In the genomic region with DNA sequence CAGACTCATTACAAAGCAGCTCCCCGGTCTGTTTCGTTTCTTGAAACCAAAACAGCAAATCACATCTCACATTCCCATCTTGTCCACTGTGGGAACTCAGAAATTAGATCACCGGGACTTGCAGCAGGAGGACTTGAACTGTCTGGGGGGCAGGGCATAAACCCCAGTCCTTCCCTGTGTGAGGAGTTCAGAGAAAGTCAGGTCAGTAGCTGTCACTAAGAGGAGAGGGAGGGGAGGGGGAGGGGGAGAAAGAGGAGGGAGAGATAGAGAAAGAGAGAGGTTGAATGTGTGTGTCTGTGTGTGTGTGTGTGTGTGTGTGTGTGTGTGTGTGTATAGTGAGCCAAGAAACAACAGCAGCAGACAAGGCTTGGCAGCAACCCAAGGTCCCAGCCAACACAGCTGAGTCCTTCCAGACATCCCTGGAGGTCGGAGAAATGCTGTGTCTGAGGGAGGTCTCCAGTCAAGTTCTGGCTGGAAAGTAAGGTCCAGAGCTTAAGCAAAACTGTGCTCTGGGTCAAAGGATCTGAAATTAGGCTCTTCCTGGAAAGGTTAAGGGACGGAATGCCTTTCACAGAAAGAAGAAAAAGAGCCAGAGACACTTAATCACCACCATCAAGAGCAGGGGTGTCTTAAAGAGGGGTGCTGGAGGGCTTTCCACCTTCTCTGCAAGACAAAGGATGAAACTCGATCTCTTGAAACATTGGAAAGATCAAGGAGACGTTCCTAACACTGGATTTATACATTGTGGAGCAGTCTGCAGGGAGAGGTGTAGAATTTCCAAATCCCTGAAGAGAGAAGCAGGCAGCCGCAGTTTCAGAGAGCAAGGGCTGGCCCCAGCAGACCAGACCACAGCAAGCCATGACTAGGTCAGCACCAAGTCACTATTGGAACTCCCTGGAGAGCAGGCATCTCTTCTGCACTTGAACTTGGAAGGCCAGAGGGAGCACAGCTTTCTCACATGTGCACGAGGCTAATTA, we compare ENCODE assay signal across 9 mouse cellular contexts. TPM values are rescaled to one million over a fixed set of nuclear protein-coding genes. Genes with fewer than 3 reads are reported as not detected.
DNase-seq lines count a peak whose midpoint lies in the region; ATAC-seq and TF ChIP-seq lines count a peak whose summit lies in the region.
"Had no signal": no experiment of that assay in that cellular context is flagged by ENCODE, and none has a peak within 500 bp of the region (broad histone marks: within the 10 kb centered on the region; RNA-seq: fewer than 3 reads in every experiment).

No protein-coding gene starts in this region.

- H3K4me1 ChIP-seq in embryonic facial prominence, embryonic 15.5 days, result peaks cover 19% of the 10 kb centered on the region
- peaks cover 14% of the 10 kb centered on the region for H3K4me1 ChIP-seq in heart, postnatal 0 days (ENCODE audit: control insufficient read depth, insufficient read depth)
- H3K4me1 ChIP-seq in midbrain, postnatal 0 days (ENCODE audit: insufficient read depth, low read length), result no peaks in the 10 kb centered on the region; the same call in 1 of the 2 replicates

- 9% methylated on average over 9 of the region's 9 CpGs for WGBS in embryonic facial prominence, embryonic 15.5 days
- WGBS in heart, postnatal 0 days, result 12% methylated on average over 9 of the region's 9 CpGs
- 30% methylated on average over 9 of the region's 9 CpGs for WGBS in midbrain, postnatal 0 days

- H3K27ac ChIP-seq in embryonic facial prominence, embryonic 15.5 days (replicated peaks), result 0 out of 2 replicates have a peak overlapping the region, but pooled peaks have one; percentile 39
- peak overlapping the region; percentile 65 for H3K27ac ChIP-seq in heart, postnatal 0 days (ENCODE audit: low read depth)
- H3K27ac ChIP-seq in midbrain, postnatal 0 days (ENCODE audit: low read depth, low read length), result no peak overlapping the region
- H3K27ac ChIP-seq: liver, embryonic 15.5 days had no signal

- no peak overlapping the region for H3K9ac ChIP-seq in embryonic facial prominence, embryonic 15.5 days
- no peak overlapping the region for H3K9ac ChIP-seq in heart, postnatal 0 days (replicated peaks; ENCODE audit: low read depth, low read length)
- no peak overlapping the region for H3K9ac ChIP-seq in midbrain, postnatal 0 days (replicated peaks; ENCODE audit: low read length, poor library complexity, severe bottlenecking)
- H3K9ac ChIP-seq: liver, embryonic 15.5 days had no signal

- no peaks in the 10 kb centered on the region for H3K27me3 ChIP-seq in embryonic facial prominence, embryonic 15.5 days
- no peaks in the 10 kb centered on the region for H3K27me3 ChIP-seq in heart, postnatal 0 days (ENCODE audit: control insufficient read depth, insufficient read depth, low read length)
- no peaks in the 10 kb centered on the region for H3K27me3 ChIP-seq in midbrain, postnatal 0 days (ENCODE audit: insufficient read depth, low read length)
- H3K27me3 ChIP-seq: liver, embryonic 15.5 days had no signal

- TF ChIP-seq CTCF in heart, postnatal 0 days (IDR thresholded peaks at IDR 0.05; ENCODE audit: low read depth), result no peak
- TF ChIP-seq CTCF in midbrain, postnatal 0 days (IDR thresholded peaks at IDR 0.05), result no peak

- ATAC-seq in embryonic facial prominence, embryonic 15.5 days (ENCODE audit: insufficient number of reproducible peaks, low FRiP score, low TSS enrichment, low read depth), result peak; percentile 79
- peak; percentile 84 for ATAC-seq in heart, postnatal 0 days (ENCODE audit: insufficient read depth, low read depth)
- peak; percentile 58; the same call in 1 of the 2 replicates for ATAC-seq in midbrain, postnatal 0 days (ENCODE audit: low FRiP score)

- no peak for TF ChIP-seq EP300 in heart, postnatal 0 days (IDR thresholded peaks at IDR 0.05; ENCODE audit: low read depth)

- 0 out of 2 replicates have a peak overlapping the region, but pooled peaks have one; percentile 1 for H3K4me2 ChIP-seq in embryonic facial prominence, embryonic 15.5 days (replicated peaks)
- peak overlapping the region; percentile 4 for H3K4me2 ChIP-seq in heart, postnatal 0 days (ENCODE audit: low read depth, low read length)
- H3K4me2 ChIP-seq in midbrain, postnatal 0 days (ENCODE audit: low read depth, low read length, poor library complexity, severe bottlenecking), result no peak overlapping the region
- H3K4me2 ChIP-seq: liver, embryonic 15.5 days had no signal

- peak; percentile 68 to 74 for DNase-seq in right cerebral cortex, postnatal 10 days (ENCODE audit: low spot score in 2 of 2)
- no peak for DNase-seq in right cerebral cortex, adult 18-20 months
- peak; percentile 84 for DNase-seq in heart, postnatal 0 days (ENCODE audit: low spot score)
- DNase-seq in kidney, postnatal 25 days, result peak; percentile 79 to 80
- peak; percentile 85 for DNase-seq in midbrain, postnatal 0 days (ENCODE audit: low spot score)
- no peak for DNase-seq in layer of hippocampus, adult 8-10 months (ENCODE audit: low spot score in 2 of 2)
- DNase-seq in frontal cortex, adult 2 months (ENCODE audit: extremely low spot score in 1 of 2, low spot score in 1 of 2), result no peak

- H3K36me3 ChIP-seq in embryonic facial prominence, embryonic 15.5 days, result no peaks in the 10 kb centered on the region
- H3K36me3 ChIP-seq in heart, postnatal 0 days (replicated peaks; ENCODE audit: control insufficient read depth, insufficient read depth, low read length), result no peaks in the 10 kb centered on the region
- no peaks in the 10 kb centered on the region for H3K36me3 ChIP-seq in midbrain, postnatal 0 days (ENCODE audit: insufficient read depth, low read length)
- H3K36me3 ChIP-seq: liver, embryonic 15.5 days had no signal

- H3K4me3 ChIP-seq in embryonic facial prominence, embryonic 15.5 days (replicated peaks), result no peak overlapping the region
- H3K4me3 ChIP-seq in heart, postnatal 0 days (ENCODE audit: low read depth, low read length), result no peak overlapping the region
- no peak overlapping the region for H3K4me3 ChIP-seq in midbrain, postnatal 0 days (ENCODE audit: low read depth, low read length)
- H3K4me3 ChIP-seq: liver, embryonic 15.5 days had no signal

- no peaks in the 10 kb centered on the region for H3K9me3 ChIP-seq in embryonic facial prominence, embryonic 15.5 days (replicated peaks)
- H3K9me3 ChIP-seq in heart, postnatal 0 days (replicated peaks; ENCODE audit: control insufficient read depth, low read length), result no peaks in the 10 kb centered on the region
- H3K9me3 ChIP-seq in midbrain, postnatal 0 days (ENCODE audit: low read length), result no peaks in the 10 kb centered on the region
- H3K9me3 ChIP-seq: liver, embryonic 15.5 days had no signal

RNA-seq across cellular contexts. Expression of a gene that starts 42.4 kb away (rescaled TPM):
- 7.2 and 7.9 TPM in 2 replicates for polyA plus RNA-seq in embryonic facial prominence, embryonic 15.5 days (2015; fragmentation: Nextera tagmentation; extraction: Ambion mirVana)
- 2.1 and 3.1 TPM in 2 replicates for total RNA-seq in heart, postnatal 0 days (2014; rRNA removed; ENCODE audit: low replicate concordance)
- 2.1 and 2.4 TPM in 2 replicates for polyA plus RNA-seq in heart, postnatal 0 days (2015; fragmentation: Nextera tagmentation; extraction: Ambion mirVana)
- total RNA-seq in midbrain, postnatal 0 days (2014; rRNA removed), result 15.9 and 16.0 TPM in 2 replicates
- 11.0 and 11.7 TPM in 2 replicates for polyA plus RNA-seq in midbrain, postnatal 0 days (2015; fragmentation: Nextera tagmentation; extraction: Ambion mirVana)
- total RNA-seq in layer of hippocampus, adult 8-10 months (2022), result 10 to 100 TPM; 15.1 to 17.9 (median 17.0) TPM
- 4.8 and 6.2 TPM in 2 replicates for polyA plus RNA-seq in frontal cortex, adult 2 months (2012; rRNA removed)

Comparison
In these comparisons a context has a peak if more than half of its experiments do, and no peak if none do; other contexts are left out.
1. DNase-seq: peak in right cerebral cortex, postnatal 10 days (2 of 2), heart, postnatal 0 days (single experiment), kidney, postnatal 25 days (2 of 2) and midbrain, postnatal 0 days (single experiment); none in right cerebral cortex, adult 18-20 months (single experiment), layer of hippocampus, adult 8-10 months (0 of 2) and frontal cortex, adult 2 months (0 of 2).
2. Peak in every context shown above with its lines, with median percentiles within 50 percentile points of each other: ATAC-seq.